Mouse (Mus musculus): Measurements from ENCODE around the gene Wiz.

DNA sequence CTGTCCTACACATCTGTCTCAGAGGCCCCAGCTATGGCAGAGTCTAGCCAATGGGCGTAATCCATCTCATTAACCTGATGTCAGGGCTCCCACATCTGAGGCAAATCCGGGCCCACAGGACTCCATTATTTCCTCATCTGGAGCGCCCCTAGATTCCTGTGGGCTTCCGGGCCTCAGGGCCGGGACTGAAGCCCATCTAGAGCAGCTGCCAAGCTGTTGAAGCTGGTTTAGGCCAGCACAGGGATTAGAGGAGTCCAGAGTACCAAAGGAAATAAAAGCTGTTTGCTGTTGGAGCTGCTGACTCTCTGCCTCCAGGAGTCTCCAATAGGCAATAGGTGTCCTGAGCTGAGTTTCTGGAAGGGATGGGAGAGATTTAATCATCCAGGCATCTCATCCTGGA is 45.9 kb upstream of the Wiz start:
- TF ChIP-seq CTCF (IDR thresholded peaks at IDR 0.05; ENCODE audit: borderline replicate concordance, insufficient read depth, low read depth, low read length): no peak
- no peak for TF ChIP-seq POLR2A (IDR thresholded peaks at IDR 0.05; ENCODE audit: borderline replicate concordance, insufficient read depth, low read length)
